Mouse (Mus musculus) CH12.LX (cell line): ENCODE measurements around the gene Vegfc.

ENCODE experiments used
- CHD2 ChIP-seq: IDR thresholded peaks from 2 replicates; pipeline ENCODE4 v1.6.1; 2011; ENCODE audit warnings: low read length, improper control_type of control experiment
- CTCF ChIP-seq, 2 experiments: IDR thresholded peaks in 1 of 2; conservative IDR thresholded peaks in 1 of 2; 2 replicates each; pipeline ENCODE4 v1.5.1; 2011 to 2012; ENCODE audit warnings: low read depth in 2 of 2, low read length in 2 of 2, improper control_type of control experiment in 1 of 2, inconsistent platforms in 1 of 2, mild to moderate bottlenecking in 1 of 2, moderate library complexity in 1 of 2
- EP300 ChIP-seq: IDR thresholded peaks from 2 replicates; pipeline ENCODE4 v1.6.1; 2011; ENCODE audit warnings: low read length, improper control_type of control experiment
- NRF1 ChIP-seq: IDR thresholded peaks from 2 replicates; pipeline ENCODE4 v1.6.1; 2014; ENCODE audit warnings: low read depth, mild to moderate bottlenecking, inconsistent platforms, low read length, improper control_type of control experiment, moderate library complexity
- POLR2A ChIP-seq: IDR thresholded peaks from 2 replicates; pipeline ENCODE4 v1.6.1; 2011; ENCODE audit warnings: low read depth, mild to moderate bottlenecking, improper control_type of control experiment, low read length

DNA sequence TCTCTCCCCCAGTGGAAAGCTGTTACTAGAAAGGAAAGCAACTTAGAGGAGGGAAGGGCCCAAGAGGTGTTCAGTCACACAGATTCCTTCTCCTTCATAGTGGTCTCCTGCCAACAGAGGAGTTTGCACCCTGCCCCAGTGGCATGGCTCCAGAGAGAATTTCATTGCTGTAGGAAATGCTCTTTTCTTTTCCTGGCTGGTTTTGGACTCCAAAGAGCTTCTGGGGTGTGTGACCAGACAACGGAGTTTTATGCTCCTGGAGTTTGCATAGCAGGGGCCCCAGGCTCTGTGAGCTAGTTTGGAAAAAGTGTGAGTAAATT lies 675 bp downstream of the Vegfc start:
- TF ChIP-seq POLR2A (no peak), CTCF (conservative IDR thresholded peaks at IDR 0.05 in 1 of 2, IDR thresholded peaks at IDR 0.05 in 1 of 2; ENCODE audit: low read depth in 2 of 2, low read length in 2 of 2) (no peak), NRF1 (no peak), CHD2 (no peak), EP300 (no peak)
